Mouse (Mus musculus): ENCODE results near the gene Entpd8.

DNA sequence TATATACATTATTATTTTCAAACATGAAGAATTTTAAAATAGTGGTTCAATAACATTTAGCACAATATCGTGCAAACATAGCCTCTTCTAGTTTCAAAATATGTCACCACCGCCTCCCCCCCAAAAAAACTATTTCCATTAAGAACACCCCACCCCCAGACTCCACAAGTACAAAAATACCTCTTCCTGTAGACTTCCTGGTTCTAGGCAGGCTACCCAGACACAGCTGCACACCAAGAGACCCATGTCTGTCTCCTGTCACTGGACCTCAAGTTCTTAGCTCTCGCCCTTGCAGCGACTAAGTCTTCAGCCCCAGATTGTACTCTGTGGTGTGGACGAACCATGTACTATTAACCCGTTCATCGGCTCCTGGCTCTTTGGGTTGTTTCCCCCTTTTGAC, 40.9 kb downstream of the Entpd8 start:
- TF ChIP-seq ZC3H11A (IDR thresholded peaks at IDR 0.05; ENCODE audit: borderline replicate concordance, low read depth, low read length), result no peak
- TF ChIP-seq CHD2 (IDR thresholded peaks at IDR 0.05; ENCODE audit: low read depth, low read length), result no peak
- TF ChIP-seq ZNF384 (IDR thresholded peaks at IDR 0.05; ENCODE audit: low read depth, low read length), result no peak

All from ES-E14 (cell line).